ENCODE assay signal across 23 mouse cellular contexts in genomic region chr5:88370578-88371232, GRCm38 (mm10). TPM values are rescaled to one million over a fixed set of nuclear protein-coding genes. Genes with fewer than 3 reads are reported as not detected.
DNase-seq lines count a peak whose midpoint lies in the region; ATAC-seq and TF ChIP-seq lines count a peak whose summit lies in the region.
"Had no signal": no experiment of that assay in that cellular context is flagged by ENCODE, and none has a peak within 500 bp of the region (broad histone marks: within the 10 kb centered on the region; RNA-seq: fewer than 3 reads in every experiment).

No protein-coding gene starts in this region.

- WGBS in liver, embryonic 13.5 days (ENCODE audit: insufficient replicate concordance): 49% methylated on average over 6 of the region's 6 CpGs
- WGBS in liver, embryonic 11.5 days: 66% methylated on average over 6 of the region's 6 CpGs
- 49% methylated on average over 6 of the region's 6 CpGs for WGBS in liver, embryonic 14.5 days (ENCODE audit: insufficient replicate concordance)
- WGBS in stomach, embryonic 16.5 days: 55% methylated on average over 6 of the region's 6 CpGs
- WGBS in midbrain, embryonic 11.5 days: 85% methylated on average over 6 of the region's 6 CpGs

- H3K4me1 ChIP-seq in liver, embryonic 13.5 days (replicated peaks): no peaks in the 10 kb centered on the region
- H3K4me1 ChIP-seq in liver, embryonic 11.5 days (replicated peaks; ENCODE audit: control insufficient read depth, insufficient read depth, low read length): no peaks in the 10 kb centered on the region
- H3K4me1 ChIP-seq in liver, embryonic 14.5 days (replicated peaks; ENCODE audit: control insufficient read depth in 2 of 2, insufficient read depth in 2 of 2, low read length in 1 of 2): no peaks in the 10 kb centered on the region
- no peaks in the 10 kb centered on the region for H3K4me1 ChIP-seq in stomach, embryonic 16.5 days (ENCODE audit: control insufficient read depth, insufficient read depth, low read length)
- no peaks in the 10 kb centered on the region for H3K4me1 ChIP-seq in midbrain, embryonic 11.5 days (ENCODE audit: control insufficient read depth, insufficient read depth, low read length)
- H3K4me1 ChIP-seq: forebrain, embryonic 10.5 days; heart, embryonic 13.5 days; hindbrain, embryonic 15.5 days; midbrain, embryonic 10.5 days; neural tube, embryonic 12.5 days had no signal

- TF ChIP-seq EP300 in liver, embryonic 14.5 days (IDR thresholded peaks at IDR 0.05; ENCODE audit: low read depth): no peak

- no peak overlapping the region for H3K27ac ChIP-seq in liver, embryonic 13.5 days
- no peak overlapping the region for H3K27ac ChIP-seq in liver, embryonic 11.5 days (ENCODE audit: low read depth, low read length)
- H3K27ac ChIP-seq in liver, embryonic 14.5 days: no peak overlapping the region
- H3K27ac ChIP-seq in stomach, embryonic 16.5 days (ENCODE audit: low read length): no peak overlapping the region
- no peak overlapping the region for H3K27ac ChIP-seq in midbrain, embryonic 11.5 days (ENCODE audit: low read depth, low read length)
- H3K27ac ChIP-seq: forebrain, embryonic 10.5 days; heart, embryonic 13.5 days; hindbrain, embryonic 15.5 days; midbrain, embryonic 10.5 days; neural tube, embryonic 12.5 days had no signal

- H3K9ac ChIP-seq in liver, embryonic 13.5 days: no peak overlapping the region
- no peak overlapping the region for H3K9ac ChIP-seq in liver, embryonic 11.5 days (ENCODE audit: low read depth, low read length)
- H3K9ac ChIP-seq in liver, embryonic 14.5 days (replicated peaks): no peak overlapping the region
- H3K9ac ChIP-seq in stomach, embryonic 16.5 days (ENCODE audit: low read length): no peak overlapping the region
- H3K9ac ChIP-seq in midbrain, embryonic 11.5 days (ENCODE audit: low read length): no peak overlapping the region
- H3K9ac ChIP-seq: forebrain, postnatal 0 days; heart, embryonic 13.5 days; hindbrain, embryonic 15.5 days; neural tube, embryonic 12.5 days had no signal

- no peaks in the 10 kb centered on the region for H3K9me3 ChIP-seq in liver, embryonic 13.5 days (replicated peaks)
- no peaks in the 10 kb centered on the region for H3K9me3 ChIP-seq in liver, embryonic 11.5 days (ENCODE audit: control insufficient read depth, low read length)
- no peaks in the 10 kb centered on the region for H3K9me3 ChIP-seq in liver, embryonic 14.5 days (ENCODE audit: control insufficient read depth, low read length)
- no peaks in the 10 kb centered on the region for H3K9me3 ChIP-seq in stomach, embryonic 16.5 days (replicated peaks; ENCODE audit: control insufficient read depth, low read length)
- H3K9me3 ChIP-seq in midbrain, embryonic 11.5 days (ENCODE audit: control insufficient read depth, low read length): no peaks in the 10 kb centered on the region
- H3K9me3 ChIP-seq: forebrain, embryonic 10.5 days; heart, embryonic 13.5 days; hindbrain, embryonic 15.5 days; midbrain, embryonic 10.5 days; neural tube, embryonic 12.5 days had no signal

- no peak overlapping the region for H3K4me2 ChIP-seq in liver, embryonic 13.5 days
- no peak overlapping the region for H3K4me2 ChIP-seq in liver, embryonic 11.5 days
- no peak overlapping the region for H3K4me2 ChIP-seq in liver, embryonic 14.5 days (ENCODE audit: low read depth)
- H3K4me2 ChIP-seq in stomach, embryonic 16.5 days (ENCODE audit: low read depth, low read length): no peak overlapping the region
- H3K4me2 ChIP-seq in midbrain, embryonic 11.5 days: no peak overlapping the region
- H3K4me2 ChIP-seq: heart, embryonic 13.5 days; hindbrain, embryonic 15.5 days; neural tube, embryonic 12.5 days had no signal

- DNase-seq in liver, embryonic 13.5 days: no peak
- DNase-seq in liver, embryonic 11.5 days (ENCODE audit: low spot score): no peak
- DNase-seq in MEL-GATA-1-ER (ENCODE audit: extremely low read depth, low read depth): peak; percentile 56
- DNase-seq in liver, embryonic 14.5 days (ENCODE audit: low read depth in 3 of 3, low spot score in 3 of 3): no peak
- DNase-seq in spleen, postnatal 14 days (ENCODE audit: low spot score in 2 of 2): no peak
- no peak for DNase-seq in midbrain, embryonic 11.5 days (ENCODE audit: low spot score, missing footprints)
- DNase-seq: adrenal gland, postnatal 25 days; cerebellum, adult 18-20 months; cerebellum, postnatal 25 days; embryo, embryonic 11 days; forebrain, postnatal 0 days; kidney, adult 2 months; kidney, postnatal 14 days; left cerebral cortex, postnatal 4 days; right cerebral cortex, postnatal 4 days had no signal

- ATAC-seq in liver, embryonic 13.5 days (ENCODE audit: low read depth): peak; percentile 50; the same call in 1 of the 2 replicates
- no peak for ATAC-seq in liver, embryonic 11.5 days (replicated peaks; ENCODE audit: low FRiP score)
- peak; percentile 62; the same call in 1 of the 2 replicates for ATAC-seq in liver, embryonic 14.5 days (ENCODE audit: insufficient read depth)
- ATAC-seq in stomach, embryonic 16.5 days (ENCODE audit: insufficient read depth, low FRiP score): peak; percentile 64; the same call in 1 of the 2 replicates
- no peak for ATAC-seq in midbrain, embryonic 11.5 days (ENCODE audit: low FRiP score)
- ATAC-seq: forebrain, postnatal 0 days had no signal

- no peaks in the 10 kb centered on the region for H3K36me3 ChIP-seq in liver, embryonic 13.5 days
- no peaks in the 10 kb centered on the region for H3K36me3 ChIP-seq in liver, embryonic 11.5 days (ENCODE audit: control insufficient read depth, insufficient read depth, low read length)
- H3K36me3 ChIP-seq in liver, embryonic 14.5 days (replicated peaks; ENCODE audit: control insufficient read depth, insufficient read depth, low read depth): no peaks in the 10 kb centered on the region
- H3K36me3 ChIP-seq in stomach, embryonic 16.5 days (ENCODE audit: control insufficient read depth, insufficient read depth, low read length): no peaks in the 10 kb centered on the region
- no peaks in the 10 kb centered on the region for H3K36me3 ChIP-seq in midbrain, embryonic 11.5 days (ENCODE audit: control insufficient read depth, insufficient read depth, low read length)
- H3K36me3 ChIP-seq: forebrain, embryonic 10.5 days; heart, embryonic 13.5 days; hindbrain, embryonic 15.5 days; midbrain, embryonic 10.5 days; neural tube, embryonic 12.5 days had no signal

- TF ChIP-seq CTCF in liver, embryonic 14.5 days (IDR thresholded peaks at IDR 0.05; ENCODE audit: low read depth): no peak

- no peak overlapping the region for H3K4me3 ChIP-seq in liver, embryonic 13.5 days (replicated peaks)
- H3K4me3 ChIP-seq in liver, embryonic 11.5 days (ENCODE audit: low read depth, low read length): no peak overlapping the region
- H3K4me3 ChIP-seq in liver, embryonic 14.5 days (ENCODE audit: insufficient read depth in 1 of 2, low read depth in 2 of 2, low read length in 2 of 2): no peak overlapping the region
- H3K4me3 ChIP-seq in stomach, embryonic 16.5 days (replicated peaks; ENCODE audit: low read length): no peak overlapping the region
- no peak overlapping the region for H3K4me3 ChIP-seq in midbrain, embryonic 11.5 days (ENCODE audit: low read depth, low read length)
- H3K4me3 ChIP-seq: forebrain, embryonic 10.5 days; heart, embryonic 13.5 days; hindbrain, embryonic 15.5 days; midbrain, embryonic 10.5 days; neural tube, embryonic 12.5 days had no signal

- no peaks in the 10 kb centered on the region for H3K27me3 ChIP-seq in liver, embryonic 13.5 days
- H3K27me3 ChIP-seq in liver, embryonic 11.5 days (replicated peaks; ENCODE audit: control insufficient read depth, insufficient read depth, low read length): no peaks in the 10 kb centered on the region
- no peaks in the 10 kb centered on the region for H3K27me3 ChIP-seq in liver, embryonic 14.5 days (ENCODE audit: control insufficient read depth, insufficient read depth, low read length)
- H3K27me3 ChIP-seq in stomach, embryonic 16.5 days (ENCODE audit: control insufficient read depth, insufficient read depth, low read length): no peaks in the 10 kb centered on the region
- H3K27me3 ChIP-seq in midbrain, embryonic 11.5 days (ENCODE audit: control insufficient read depth, insufficient read depth, low read length): no peaks in the 10 kb centered on the region
- H3K27me3 ChIP-seq: heart, embryonic 13.5 days; hindbrain, embryonic 15.5 days; neural tube, embryonic 12.5 days had no signal

RNA-seq across cellular contexts. Expression of gene Amtn, which starts 5.2 kb away (rescaled TPM):
- polyA plus RNA-seq in liver, embryonic 13.5 days (2015; fragmentation: Nextera tagmentation; extraction: Ambion mirVana): not detected in 2 replicates
- polyA plus RNA-seq in liver, embryonic 11.5 days (2014; fragmentation: Nextera tagmentation; extraction: Ambion mirVana): not detected in 2 replicates
- 0.08 TPM in 1 of 2 replicates, not detected in the other for polyA plus RNA-seq in liver, embryonic 14.5 days (2012; rRNA removed)
- not detected in 2 replicates for polyA plus RNA-seq in liver, embryonic 14.5 days (2014; fragmentation: Nextera tagmentation; extraction: Ambion mirVana)
- polyA plus RNA-seq in stomach, embryonic 16.5 days (2015; fragmentation: Nextera tagmentation; extraction: Ambion mirVana): not detected in 2 replicates
- not detected in 2 replicates for polyA plus RNA-seq in midbrain, embryonic 11.5 days (2014; fragmentation: Nextera tagmentation; extraction: Ambion mirVana)
- polyA plus RNA-seq: embryonic facial prominence, embryonic 14.5 days; forebrain, embryonic 10.5 days; forebrain, postnatal 0 days; heart, embryonic 13.5 days; hindbrain, embryonic 15.5 days; kidney, adult 2 months; liver, adult 2 months; midbrain, embryonic 10.5 days; neural tube, embryonic 12.5 days had no signal

RNA-seq across cellular contexts. Expression of gene Prol1, which starts 53.6 kb away (rescaled TPM):
- polyA plus RNA-seq in liver, embryonic 13.5 days (2015; fragmentation: Nextera tagmentation; extraction: Ambion mirVana): not detected in 2 replicates
- polyA plus RNA-seq in liver, embryonic 11.5 days (2014; fragmentation: Nextera tagmentation; extraction: Ambion mirVana): not detected in 2 replicates
- not detected in 2 replicates for polyA plus RNA-seq in liver, embryonic 14.5 days (2012; rRNA removed)
- not detected in 2 replicates for polyA plus RNA-seq in liver, embryonic 14.5 days (2014; fragmentation: Nextera tagmentation; extraction: Ambion mirVana)
- polyA plus RNA-seq in stomach, embryonic 16.5 days (2015; fragmentation: Nextera tagmentation; extraction: Ambion mirVana): not detected in 2 replicates
- polyA plus RNA-seq in midbrain, embryonic 11.5 days (2014; fragmentation: Nextera tagmentation; extraction: Ambion mirVana): not detected in 2 replicates
- polyA plus RNA-seq: embryonic facial prominence, embryonic 14.5 days; forebrain, embryonic 10.5 days; forebrain, postnatal 0 days; heart, embryonic 13.5 days; hindbrain, embryonic 15.5 days; kidney, adult 2 months; liver, adult 2 months; midbrain, embryonic 10.5 days; neural tube, embryonic 12.5 days had no signal

Comparison
In these comparisons a context has a peak if more than half of its experiments do, and no peak if none do; other contexts are left out.
1. ATAC-seq: peak in liver, embryonic 13.5 days (single experiment), liver, embryonic 14.5 days (single experiment) and stomach, embryonic 16.5 days (single experiment); none in liver, embryonic 11.5 days (single experiment) and midbrain, embryonic 11.5 days (single experiment).